Mouse (Mus musculus) splenic B cell, adult 2 months (primary cell): ENCODE results near the gene Mrpl28.
"Not testable (repeated sequence)": the region's sequence is repeated elsewhere in the genome, so short reads cannot be mapped to it uniquely, and the experiment has no call there.

Source experiments
- DNase-seq: peaks from one replicate; pipeline ENCODE4 v3.0.0-alpha.2; 2011; ENCODE audit warnings: low read depth, low spot score
- H3K27me3 ChIP-seq: 2 replicates; pipeline ENCODE4 v1.6.1; 2012; ENCODE audit warnings: mild to moderate bottlenecking, low read length, moderate library complexity, mixed read lengths; ENCODE audit not compliant: control insufficient read depth, poor library complexity, insufficient read depth, severe bottlenecking
- H3K36me3 ChIP-seq: 2 replicates; pipeline ENCODE4 v1.6.1; 2012; ENCODE audit warnings: mild to moderate bottlenecking, low read length, moderate library complexity, mixed read lengths; ENCODE audit not compliant: control insufficient read depth, poor library complexity, insufficient read depth, severe bottlenecking

Gene Mrpl28

GRCm38 (mm10) chr17:26111722-26112121 is 11.6 kb upstream of the Mrpl28 start:
- Histone ChIP-seq H3K36me3 (no peaks in the 10 kb centered on the region), H3K27me3 (no peaks in the 10 kb centered on the region)
- DNase-seq: no peak

GRCm38 (mm10) chr17:26112751-26113150 is 10.5 kb upstream of the Mrpl28 start:
- H3K27me3 ChIP-seq: no peaks in the 10 kb centered on the region
- peak; percentile 50 for DNase-seq
- no peaks in the 10 kb centered on the region for H3K36me3 ChIP-seq

GRCm38 (mm10) chr17:26113181-26113948 is 9.9 kb upstream of the Mrpl28 start, which contains the start of gene Tmem8:
Gene Tmem8, plus strand, starts transcription at chr17:26113299.
- peak; percentile 84 for DNase-seq
- Histone ChIP-seq H3K27me3 (no peaks in the 10 kb centered on the region), H3K36me3 (no peaks in the 10 kb centered on the region)

- DNase-seq: no peak
- Histone ChIP-seq H3K27me3 (no peaks in the 10 kb centered on the region), H3K36me3 (no peaks in the 10 kb centered on the region)
Observed at GRCm38 (mm10) chr17:26114061-26114460, 9.2 kb upstream of the Mrpl28 start.

- H3K27me3 ChIP-seq, DNase-seq, H3K36me3 ChIP-seq: not testable (repeated sequence)
Observed at GRCm38 (mm10) chr17:26114461-26114860, 8.8 kb upstream of the Mrpl28 start.

- no peak for DNase-seq
- Histone ChIP-seq H3K36me3 (no peaks in the 10 kb centered on the region), H3K27me3 (no peaks in the 10 kb centered on the region)
Observed at GRCm38 (mm10) chr17:26115205-26115898, 7.9 kb upstream of the Mrpl28 start.

- DNase-seq: no peak
- Histone ChIP-seq H3K36me3 (no peaks in the 10 kb centered on the region), H3K27me3 (no peaks in the 10 kb centered on the region)
Observed at GRCm38 (mm10) chr17:26115956-26116487, 7.3 kb upstream of the Mrpl28 start.

- no peak for DNase-seq
- Histone ChIP-seq H3K27me3 (no peaks in the 10 kb centered on the region), H3K36me3 (no peaks in the 10 kb centered on the region)
Observed at GRCm38 (mm10) chr17:26116503-26117258, 6.6 kb upstream of the Mrpl28 start.

- no peaks in the 10 kb centered on the region for H3K27me3 ChIP-seq
- peak; percentile 89 for DNase-seq
- H3K36me3 ChIP-seq: no peaks in the 10 kb centered on the region
Observed at GRCm38 (mm10) chr17:26119766-26120710, 3.3 kb upstream of the Mrpl28 start.

- no peak for DNase-seq
- no peaks in the 10 kb centered on the region for H3K27me3 ChIP-seq
- no peaks in the 10 kb centered on the region for H3K36me3 ChIP-seq
Observed at GRCm38 (mm10) chr17:26122431-26123140, 714 bp upstream of the Mrpl28 start.

GRCm38 (mm10) chr17:26124560-26124959 is 1.3 kb downstream of the Mrpl28 start:
- H3K36me3 ChIP-seq: no peaks in the 10 kb centered on the region
- no peak for DNase-seq
- no peaks in the 10 kb centered on the region for H3K27me3 ChIP-seq

- no peaks in the 10 kb centered on the region for H3K36me3 ChIP-seq
- no peaks in the 10 kb centered on the region for H3K27me3 ChIP-seq
- DNase-seq: no peak
Observed at GRCm38 (mm10) chr17:26125226-26125625, 1.9 kb downstream of the Mrpl28 start.

GRCm38 (mm10) chr17:26131062-26131732 is 7.9 kb downstream of the Mrpl28 start:
- H3K27me3 ChIP-seq: no peaks in the 10 kb centered on the region
- no peak for DNase-seq
- 0 out of 2 replicates have a peak, but pooled peaks cover 4% of the 10 kb centered on the region for H3K36me3 ChIP-seq
